Mouse (Mus musculus): ENCODE data around the gene Hdac7.

GRCm38 (mm10) chr15:97819937-97820336 is 24.4 kb downstream of the Hdac7 start:
- TF ChIP-seq CTCF (IDR thresholded peaks at IDR 0.05; ENCODE audit: low read depth, low read length) (no peak), GATA1 (IDR thresholded peaks at IDR 0.05; ENCODE audit: borderline replicate concordance, low read length) (no peak), POLR2AphosphoS5 (IDR thresholded peaks at IDR 0.05; ENCODE audit: insufficient replicate concordance, low read depth, low read length) (no peak), TAL1 (conservative IDR thresholded peaks at IDR 0.05; ENCODE audit: low read depth, low read length) (no peak), GATA2 (IDR thresholded peaks at IDR 0.05; ENCODE audit: borderline replicate concordance, low read depth, low read length) (no peak)
